Mouse (Mus musculus): ENCODE data around the gene Glis3. TPM values are rescaled to one million over a fixed set of nuclear protein-coding genes. Genes with fewer than 3 reads are reported as not detected.

Glis3 gene
- polyA plus RNA-seq, 1 experiment from 2014 or later = 0.27 TPM

DNA sequence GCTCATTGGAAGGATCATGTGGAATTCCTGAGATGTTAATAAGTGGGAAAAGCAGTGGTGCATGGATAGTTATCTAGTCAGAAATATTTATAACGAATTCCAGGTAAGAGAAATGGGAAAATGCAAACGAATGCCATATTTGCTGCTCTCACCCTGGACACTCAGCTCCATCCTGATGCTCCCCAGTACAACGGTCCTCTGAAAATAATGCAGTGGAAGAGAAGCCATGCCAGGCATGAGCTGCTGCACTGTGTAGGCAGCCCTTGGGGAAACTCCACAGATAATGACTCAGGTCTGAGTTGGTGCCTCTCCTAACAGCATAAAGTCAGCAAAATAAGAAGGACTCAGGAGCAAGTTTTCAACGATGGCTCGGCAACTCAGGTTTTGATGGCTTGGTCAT lies 433.7 kb downstream of the Glis3 start:
- 61% methylated on average over 5 of the region's 5 CpGs for WGBS (ENCODE audit: insufficient replicate concordance)
- Histone ChIP-seq H3K4me3 (ENCODE audit: low read depth, low read length) (no peak overlapping the region), H3K4me2 (ENCODE audit: low read depth, low read length) (no peak overlapping the region), H3K9me3 (replicated peaks; ENCODE audit: control insufficient read depth, low read length) (no peaks in the 10 kb centered on the region), H3K27ac (ENCODE audit: low read length) (no peak overlapping the region), H3K9ac (ENCODE audit: low read depth, low read length) (no peak overlapping the region), H3K4me1 (ENCODE audit: control insufficient read depth, low read depth, low read length) (no peaks in the 10 kb centered on the region), H3K27me3 (ENCODE audit: control insufficient read depth, insufficient read depth, low read depth, low read length) (no peaks in the 10 kb centered on the region), H3K36me3 (ENCODE audit: control insufficient read depth, insufficient read depth) (no peaks in the 10 kb centered on the region)
- ATAC-seq (ENCODE audit: low read depth) = no peak

DNA sequence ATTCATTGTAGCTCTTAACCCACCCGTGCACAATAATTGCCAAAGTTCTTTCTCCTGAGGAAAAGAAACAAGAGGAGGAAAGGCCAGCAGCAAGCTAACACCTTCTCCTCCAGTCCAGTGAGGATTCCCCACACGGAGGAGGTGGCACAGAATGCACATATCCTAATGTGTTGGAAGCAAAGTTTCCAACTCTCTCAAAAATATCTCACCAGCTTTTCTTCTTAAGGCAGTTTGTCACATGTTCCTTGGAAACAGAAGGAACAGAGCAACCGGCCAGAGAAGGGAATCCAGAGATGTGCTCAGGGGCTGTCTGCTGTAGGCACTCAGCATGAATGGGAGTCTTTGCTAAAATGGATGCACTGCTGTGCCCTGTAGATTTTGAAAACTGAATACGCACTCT lies 441.8 kb downstream of the Glis3 start:
- Histone ChIP-seq H3K4me2 (ENCODE audit: low read depth, low read length) (no peak overlapping the region), H3K36me3 (ENCODE audit: control insufficient read depth, insufficient read depth) (no peaks in the 10 kb centered on the region), H3K27me3 (ENCODE audit: control insufficient read depth, insufficient read depth, low read depth, low read length) (no peaks in the 10 kb centered on the region), H3K27ac (ENCODE audit: low read length) (no peak overlapping the region), H3K9ac (ENCODE audit: low read depth, low read length) (no peak overlapping the region), H3K9me3 (replicated peaks; ENCODE audit: control insufficient read depth, low read length) (no peaks in the 10 kb centered on the region), H3K4me3 (ENCODE audit: low read depth, low read length) (no peak overlapping the region), H3K4me1 (ENCODE audit: control insufficient read depth, low read depth, low read length) (no peaks in the 10 kb centered on the region)
- ATAC-seq (ENCODE audit: low read depth) = no peak
- 50% methylated on average over 4 of the region's 4 CpGs for WGBS (ENCODE audit: insufficient replicate concordance)

DNA sequence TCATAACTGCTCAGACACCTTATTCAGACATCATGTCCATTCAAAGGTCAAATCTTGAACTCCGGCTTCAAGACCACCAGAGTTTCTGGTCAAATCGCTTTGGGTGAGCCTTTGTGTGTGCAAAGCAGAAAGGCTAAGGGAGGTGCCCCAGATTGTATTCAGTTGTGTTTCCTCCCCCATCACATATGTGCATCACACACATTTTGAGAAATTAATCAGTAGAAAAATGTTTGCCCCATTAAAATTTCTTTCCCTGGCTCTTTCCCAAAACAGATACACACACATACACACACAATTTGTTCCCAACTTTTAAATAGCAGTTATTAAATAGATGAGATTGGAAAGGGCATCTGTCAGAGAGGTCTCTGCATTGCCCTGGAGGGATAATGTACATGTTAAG lies 442.3 kb downstream of the Glis3 start:
- H3K27me3 ChIP-seq (ENCODE audit: control insufficient read depth, insufficient read depth, low read depth, low read length) = no peaks in the 10 kb centered on the region
- H3K4me1 ChIP-seq (ENCODE audit: control insufficient read depth, low read depth, low read length) = no peaks in the 10 kb centered on the region
- no peak overlapping the region for H3K4me2 ChIP-seq (ENCODE audit: low read depth, low read length)
- WGBS (ENCODE audit: insufficient replicate concordance) = 72% methylated on average over 2 of the region's 2 CpGs
- no peak for ATAC-seq (ENCODE audit: low read depth)
- H3K4me3 ChIP-seq (ENCODE audit: low read depth, low read length) = no peak overlapping the region
- H3K36me3 ChIP-seq (ENCODE audit: control insufficient read depth, insufficient read depth) = no peaks in the 10 kb centered on the region
- no peaks in the 10 kb centered on the region for H3K9me3 ChIP-seq (replicated peaks; ENCODE audit: control insufficient read depth, low read length)
- H3K9ac ChIP-seq (ENCODE audit: low read depth, low read length) = no peak overlapping the region
- H3K27ac ChIP-seq (ENCODE audit: low read length) = no peak overlapping the region

DNA sequence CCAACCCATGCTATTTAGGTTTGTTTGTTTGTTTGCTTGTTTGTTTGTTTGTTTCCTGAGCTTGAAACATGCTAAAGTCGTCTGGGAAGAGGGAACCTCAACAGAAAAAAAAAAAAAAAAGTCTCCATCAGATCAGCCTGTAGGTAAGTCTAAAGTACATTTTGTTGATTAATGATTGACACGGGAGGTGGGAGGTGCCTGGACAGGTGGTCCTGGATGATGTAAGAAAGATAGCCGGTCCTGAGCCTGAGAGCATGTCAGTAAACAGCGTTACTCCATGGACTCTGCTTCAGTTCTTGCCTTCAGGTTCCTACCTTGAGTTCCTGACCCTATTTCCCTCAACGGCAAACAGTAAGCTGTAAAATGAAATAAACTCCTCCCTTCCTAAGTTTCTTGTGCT lies 444.3 kb downstream of the Glis3 start:
- 52% methylated on average over 5 of the region's 5 CpGs for WGBS (ENCODE audit: insufficient replicate concordance)
- no peak overlapping the region for H3K27ac ChIP-seq (ENCODE audit: low read length)
- ATAC-seq (ENCODE audit: low read depth) = peak; percentile 75; the same call in 1 of the 2 replicates

DNA sequence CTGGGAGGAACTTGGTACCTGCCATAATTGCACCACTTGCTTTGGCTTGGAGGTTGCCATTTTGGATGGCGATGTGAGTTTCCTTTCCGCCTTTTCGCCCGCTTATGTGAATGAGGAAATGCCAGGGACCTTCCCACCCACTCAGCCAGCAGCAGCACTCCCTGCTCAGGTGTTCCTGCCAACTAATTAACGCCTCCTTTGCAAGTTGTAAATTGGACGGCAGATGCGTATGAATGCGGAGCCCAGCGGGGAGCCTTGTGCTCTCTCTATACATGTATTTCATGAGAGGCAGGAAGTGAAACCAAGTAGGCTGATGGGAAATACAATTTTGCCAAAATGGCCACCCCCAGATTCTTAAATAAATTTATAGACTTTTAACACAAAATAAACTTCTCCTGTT lies 444.8 kb downstream of the Glis3 start:
- Histone ChIP-seq H3K4me3 (ENCODE audit: low read depth, low read length) (no peak overlapping the region), H3K4me2 (ENCODE audit: low read depth, low read length) (no peak overlapping the region), H3K27me3 (ENCODE audit: control insufficient read depth, insufficient read depth, low read depth, low read length) (no peaks in the 10 kb centered on the region), H3K4me1 (ENCODE audit: control insufficient read depth, low read depth, low read length) (no peaks in the 10 kb centered on the region), H3K36me3 (ENCODE audit: control insufficient read depth, insufficient read depth) (no peaks in the 10 kb centered on the region), H3K9ac (ENCODE audit: low read depth, low read length) (no peak overlapping the region), H3K9me3 (replicated peaks; ENCODE audit: control insufficient read depth, low read length) (no peaks in the 10 kb centered on the region), H3K27ac (ENCODE audit: low read length) (no peak overlapping the region)
- 70% methylated on average over 9 of the region's 9 CpGs for WGBS (ENCODE audit: insufficient replicate concordance)
- no peak for ATAC-seq (ENCODE audit: low read depth)

More for the DNA sequence above, 444.3 kb downstream of the Glis3 start:
- Histone ChIP-seq H3K4me2 (ENCODE audit: low read depth, low read length) (no peak overlapping the region), H3K9ac (ENCODE audit: low read depth, low read length) (no peak overlapping the region), H3K27me3 (ENCODE audit: control insufficient read depth, insufficient read depth, low read depth, low read length) (no peaks in the 10 kb centered on the region), H3K4me3 (ENCODE audit: low read depth, low read length) (no peak overlapping the region), H3K36me3 (ENCODE audit: control insufficient read depth, insufficient read depth) (no peaks in the 10 kb centered on the region), H3K4me1 (ENCODE audit: control insufficient read depth, low read depth, low read length) (no peaks in the 10 kb centered on the region), H3K9me3 (replicated peaks; ENCODE audit: control insufficient read depth, low read length) (no peaks in the 10 kb centered on the region)

DNA sequence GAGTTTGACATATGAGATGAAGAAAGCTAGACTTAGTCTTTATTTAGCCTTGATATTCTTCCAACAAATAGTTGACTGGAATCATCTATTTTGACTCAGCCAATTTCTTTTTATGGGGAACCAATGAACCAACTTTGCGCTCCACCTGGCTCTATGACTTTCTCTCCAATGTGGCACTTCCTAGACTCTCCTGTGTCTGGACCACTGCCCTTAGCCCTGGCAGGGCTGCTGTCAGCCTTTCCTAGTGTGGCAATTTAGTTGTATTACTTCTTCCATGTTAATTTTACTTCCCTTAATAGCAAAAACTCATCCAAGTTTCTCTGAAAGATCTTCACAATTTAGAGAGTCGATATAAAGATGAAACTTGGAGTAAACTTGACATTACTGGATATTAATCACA lies 445.2 kb downstream of the Glis3 start:
- Histone ChIP-seq H3K4me3 (ENCODE audit: low read depth, low read length) (no peak overlapping the region), H3K27ac (ENCODE audit: low read length) (no peak overlapping the region), H3K4me2 (ENCODE audit: low read depth, low read length) (no peak overlapping the region), H3K36me3 (ENCODE audit: control insufficient read depth, insufficient read depth) (no peaks in the 10 kb centered on the region), H3K4me1 (ENCODE audit: control insufficient read depth, low read depth, low read length) (no peaks in the 10 kb centered on the region), H3K27me3 (ENCODE audit: control insufficient read depth, insufficient read depth, low read depth, low read length) (no peaks in the 10 kb centered on the region), H3K9me3 (replicated peaks; ENCODE audit: control insufficient read depth, low read length) (no peaks in the 10 kb centered on the region), H3K9ac (ENCODE audit: low read depth, low read length) (no peak overlapping the region)
- ATAC-seq (ENCODE audit: low read depth) = no peak
- 84% methylated on average over 2 of the region's 2 CpGs for WGBS (ENCODE audit: insufficient replicate concordance)

DNA sequence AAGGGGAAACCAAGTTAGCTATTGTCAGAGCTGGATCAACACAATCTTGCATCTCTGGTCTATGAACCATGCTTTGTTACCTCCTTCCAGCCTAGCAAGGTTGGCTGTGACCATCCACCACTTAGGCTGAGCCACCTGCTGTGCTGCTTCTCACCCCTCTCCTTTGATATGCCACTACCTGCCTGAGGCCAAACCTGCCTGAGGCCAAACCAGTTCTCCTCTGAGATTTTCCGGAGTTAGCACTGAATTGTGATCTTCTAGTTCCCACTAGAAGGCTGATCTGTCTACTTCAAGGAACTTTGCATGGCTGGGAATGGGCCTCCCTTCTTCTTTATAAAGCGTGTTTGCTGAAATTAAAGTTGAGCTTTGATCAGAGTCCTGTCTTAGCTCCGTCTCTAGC lies 448.4 kb downstream of the Glis3 start:
- no peaks in the 10 kb centered on the region for H3K4me1 ChIP-seq (ENCODE audit: control insufficient read depth, low read depth, low read length)
- H3K9ac ChIP-seq (ENCODE audit: low read depth, low read length) = no peak overlapping the region
- H3K27ac ChIP-seq (ENCODE audit: low read length) = no peak overlapping the region
- no peak overlapping the region for H3K4me2 ChIP-seq (ENCODE audit: low read depth, low read length)
- no peaks in the 10 kb centered on the region for H3K27me3 ChIP-seq (ENCODE audit: control insufficient read depth, insufficient read depth, low read depth, low read length)
- WGBS (ENCODE audit: insufficient replicate concordance) = 38% methylated on average over 3 of the region's 3 CpGs
- H3K36me3 ChIP-seq (ENCODE audit: control insufficient read depth, insufficient read depth) = no peaks in the 10 kb centered on the region
- no peak for ATAC-seq (ENCODE audit: low read depth)
- no peaks in the 10 kb centered on the region for H3K9me3 ChIP-seq (replicated peaks; ENCODE audit: control insufficient read depth, low read length)
- no peak overlapping the region for H3K4me3 ChIP-seq (ENCODE audit: low read depth, low read length)

DNA sequence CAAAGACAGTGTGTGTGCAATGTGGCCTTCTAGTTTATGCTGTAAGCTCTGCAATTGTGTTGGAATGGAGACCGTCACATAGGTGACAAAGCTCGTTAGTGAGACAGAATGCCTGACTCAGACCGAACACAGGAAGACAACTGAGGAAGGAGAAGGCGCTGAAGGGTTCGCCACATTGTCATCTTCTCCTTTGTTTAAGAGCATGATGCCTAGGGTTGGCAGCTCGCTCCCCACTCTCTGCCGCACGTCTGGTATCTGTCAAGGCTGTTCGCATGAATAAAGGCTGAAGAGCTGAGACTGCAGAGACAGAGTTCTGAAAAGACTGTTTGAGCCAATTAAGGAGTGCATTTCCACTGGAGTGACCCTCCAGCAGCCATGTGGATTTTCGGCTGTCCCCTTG lies 452.4 kb downstream of the Glis3 start:
- H3K9ac ChIP-seq (ENCODE audit: low read depth, low read length) = no peak overlapping the region
- H3K4me3 ChIP-seq (ENCODE audit: low read depth, low read length) = no peak overlapping the region
- 70% methylated on average over 10 of the region's 10 CpGs for WGBS (ENCODE audit: insufficient replicate concordance)
- no peak overlapping the region for H3K4me2 ChIP-seq (ENCODE audit: low read depth, low read length)
- no peak for ATAC-seq (ENCODE audit: low read depth)
- no peak overlapping the region for H3K27ac ChIP-seq (ENCODE audit: low read length)
- no peaks in the 10 kb centered on the region for H3K36me3 ChIP-seq (ENCODE audit: control insufficient read depth, insufficient read depth)
- H3K27me3 ChIP-seq (ENCODE audit: control insufficient read depth, insufficient read depth, low read depth, low read length) = no peaks in the 10 kb centered on the region
- no peaks in the 10 kb centered on the region for H3K4me1 ChIP-seq (ENCODE audit: control insufficient read depth, low read depth, low read length)
- no peaks in the 10 kb centered on the region for H3K9me3 ChIP-seq (replicated peaks; ENCODE audit: control insufficient read depth, low read length)

DNA sequence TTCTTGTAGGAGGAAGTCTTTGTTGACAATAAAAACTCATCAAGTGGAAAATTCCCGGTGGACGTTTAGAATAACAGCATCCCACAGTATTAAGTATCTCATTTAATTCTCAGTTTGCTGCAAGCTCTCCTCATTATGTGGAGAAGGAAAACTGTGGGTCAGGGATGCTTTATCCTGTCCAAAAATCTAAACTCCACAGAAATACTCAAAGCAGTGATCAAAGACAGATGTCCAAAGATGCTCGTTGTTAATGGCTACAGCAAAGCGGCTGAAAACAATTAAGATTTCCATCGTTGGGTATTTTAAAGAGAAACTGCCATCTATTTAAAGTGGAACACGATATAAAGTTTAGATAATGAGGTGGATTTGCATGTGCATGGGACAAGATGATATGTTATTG lies 454.2 kb downstream of the Glis3 start:
- Histone ChIP-seq H3K4me1 (ENCODE audit: control insufficient read depth, low read depth, low read length) (no peaks in the 10 kb centered on the region), H3K36me3 (ENCODE audit: control insufficient read depth, insufficient read depth) (no peaks in the 10 kb centered on the region), H3K9me3 (replicated peaks; ENCODE audit: control insufficient read depth, low read length) (no peaks in the 10 kb centered on the region), H3K4me3 (ENCODE audit: low read depth, low read length) (no peak overlapping the region), H3K27ac (ENCODE audit: low read length) (no peak overlapping the region), H3K27me3 (ENCODE audit: control insufficient read depth, insufficient read depth, low read depth, low read length) (no peaks in the 10 kb centered on the region), H3K9ac (ENCODE audit: low read depth, low read length) (no peak overlapping the region), H3K4me2 (ENCODE audit: low read depth, low read length) (no peak overlapping the region)
- no peak for ATAC-seq (ENCODE audit: low read depth)
- 62% methylated on average over 6 of the region's 6 CpGs for WGBS (ENCODE audit: insufficient replicate concordance)

DNA sequence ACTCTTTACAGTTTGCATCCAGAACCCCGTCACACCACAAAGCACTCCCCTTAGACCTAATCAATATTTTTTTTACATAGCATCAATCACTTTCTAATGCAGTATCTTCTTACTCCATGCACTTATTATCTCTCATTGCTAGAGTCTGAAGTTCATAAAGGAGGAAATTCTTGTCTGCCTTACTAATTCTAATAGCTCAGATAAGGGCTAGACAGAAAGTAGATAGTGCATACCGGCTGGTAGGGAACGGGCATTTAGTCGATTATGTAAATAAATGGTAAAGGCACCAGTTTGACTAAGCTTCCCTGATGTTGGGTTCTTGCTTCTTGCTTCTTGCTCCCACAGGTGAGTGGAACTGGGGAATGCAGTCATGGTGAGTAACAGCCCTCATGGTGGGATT lies 468.2 kb downstream of the Glis3 start:
- Histone ChIP-seq H3K4me1 (ENCODE audit: control insufficient read depth, low read depth, low read length) (no peaks in the 10 kb centered on the region), H3K4me3 (ENCODE audit: low read depth, low read length) (no peak overlapping the region), H3K36me3 (ENCODE audit: control insufficient read depth, insufficient read depth) (no peaks in the 10 kb centered on the region), H3K9me3 (replicated peaks; ENCODE audit: control insufficient read depth, low read length) (no peaks in the 10 kb centered on the region; the same call in 1 of the 2 replicates), H3K9ac (ENCODE audit: low read depth, low read length) (no peak overlapping the region), H3K27ac (ENCODE audit: low read length) (no peak overlapping the region), H3K27me3 (ENCODE audit: control insufficient read depth, insufficient read depth, low read depth, low read length) (no peaks in the 10 kb centered on the region), H3K4me2 (ENCODE audit: low read depth, low read length) (no peak overlapping the region)
- ATAC-seq (ENCODE audit: low read depth) = no peak
- 66% methylated on average over 4 of the region's 4 CpGs for WGBS (ENCODE audit: insufficient replicate concordance)

All from liver, embryonic 16.5 days (tissue).